Mouse (Mus musculus): ENCODE measurements around the gene Mgam. TPM values are rescaled to one million over a fixed set of nuclear protein-coding genes. Genes with fewer than 3 reads are reported as not detected.
A peak's percentile ranks its signal among the peaks of the same experiment; 100 is the strongest.
"Not testable (repeated sequence)": the region's sequence is repeated elsewhere in the genome, so short reads cannot be mapped to it uniquely, and the experiment has no call there.

The Mgam gene
- polyA plus RNA-seq (2017; shearing (Covaris generic)) = under 1 TPM in 1 of 3 experiments, not detected in 2; 0.34 TPM

GRCm38 (mm10) chr6:40628406-40629000, at the start of gene Mgam:
Mgam (plus strand) TSS chr6:40628831.
- ATAC-seq = no peak

- ATAC-seq = no peak
Measured at GRCm38 (mm10) chr6:40584336-40584735, 44.3 kb upstream of the Mgam start.

GRCm38 (mm10) chr6:40585645-40586044, 43.0 kb upstream of the Mgam start, which contains the start of gene Clec5a:
Clec5a (minus strand) TSS chr6:40585821.
- no peak for ATAC-seq

GRCm38 (mm10) chr6:40588346-40588745, 40.3 kb upstream of the Mgam start:
- ATAC-seq = no peak

GRCm38 (mm10) chr6:40594804-40595550, 33.7 kb upstream of the Mgam start:
- no peak for ATAC-seq

DNA sequence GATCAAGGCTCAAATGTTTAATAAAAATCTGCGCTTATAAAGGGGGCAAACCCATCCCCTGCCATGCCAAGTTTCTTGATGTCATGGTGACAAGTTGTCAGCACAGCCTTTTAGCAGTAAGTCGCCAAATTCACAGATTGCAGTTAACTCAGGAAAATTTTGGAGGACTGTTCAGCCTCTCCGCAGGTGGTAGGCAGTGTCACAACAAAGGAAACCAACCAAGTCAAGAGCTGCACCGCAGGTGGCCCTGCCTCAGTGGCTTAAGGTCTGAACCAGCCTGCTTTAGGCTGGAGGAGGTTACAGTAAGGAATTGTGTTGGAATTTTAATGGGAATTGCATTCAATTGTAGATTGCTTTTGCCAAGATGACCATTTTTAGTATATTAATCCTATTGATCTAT, 30.1 kb upstream of the Mgam start:
- not testable (repeated sequence) for ATAC-seq

DNA sequence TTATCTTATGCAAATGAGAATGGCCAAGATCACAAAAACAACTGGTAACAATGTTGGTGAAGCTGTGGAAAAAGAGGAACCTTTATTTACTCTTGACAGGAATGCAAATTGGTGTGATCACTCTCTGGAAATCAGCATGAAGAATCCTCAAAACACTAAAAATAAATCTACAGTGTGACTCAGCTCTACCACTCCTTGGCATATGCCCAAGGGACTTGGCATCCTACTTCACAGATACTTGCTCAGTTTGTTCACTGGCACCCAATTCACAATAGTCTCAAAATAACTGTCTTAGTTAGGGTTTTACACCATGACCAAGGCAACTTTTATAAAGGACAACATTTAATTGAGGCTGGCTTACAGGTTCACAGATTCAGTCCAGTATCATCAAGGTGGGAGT, 21.2 kb upstream of the Mgam start:
- no peak for ATAC-seq

- no peak for ATAC-seq
Measured at GRCm38 (mm10) chr6:40610244-40610643, 18.4 kb upstream of the Mgam start.

- ATAC-seq = no peak
Measured at GRCm38 (mm10) chr6:40613260-40613852, 15.3 kb upstream of the Mgam start, which contains the start of gene Tas2r138. Tas2r138 (minus strand) TSS chr6:40613310.

DNA sequence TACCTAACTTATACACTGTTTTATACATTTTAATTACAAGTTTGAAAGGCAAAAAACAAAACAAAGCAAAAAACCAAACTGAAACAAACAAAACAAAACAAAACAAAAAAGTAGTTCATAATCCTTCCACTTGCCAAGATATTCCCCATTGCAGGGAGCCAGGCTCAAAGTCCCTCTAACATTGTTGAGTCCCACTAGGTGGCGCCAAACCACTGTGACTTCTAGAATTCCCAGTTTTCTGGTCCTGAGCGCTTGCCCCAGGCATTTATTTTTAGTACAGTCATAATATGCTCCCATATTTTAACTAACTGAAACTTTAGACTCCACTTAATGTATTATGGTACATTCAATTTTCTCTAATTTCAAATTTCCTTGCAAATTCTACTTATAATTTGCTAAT, 10.7 kb upstream of the Mgam start:
- ATAC-seq = no peak

DNA sequence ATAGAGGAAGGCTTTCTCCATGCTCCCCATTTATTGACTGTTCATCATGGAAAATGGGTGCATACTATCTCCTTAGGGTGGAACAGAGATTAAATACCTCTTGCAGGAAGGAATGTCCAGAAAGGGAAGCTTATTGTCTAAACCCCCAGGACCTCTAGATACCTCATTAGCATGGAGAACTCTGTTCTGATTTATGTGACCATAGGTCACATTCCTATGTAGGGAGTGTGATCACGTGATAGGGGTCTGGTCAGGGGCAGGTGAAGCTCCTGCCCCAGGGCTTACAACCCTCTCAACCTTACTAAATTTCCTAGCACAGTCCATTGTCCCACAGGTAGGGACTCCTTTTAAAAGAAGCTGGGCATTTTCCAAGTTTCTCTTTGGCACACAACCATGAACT, 2.5 kb upstream of the Mgam start:
- no peak for ATAC-seq

DNA sequence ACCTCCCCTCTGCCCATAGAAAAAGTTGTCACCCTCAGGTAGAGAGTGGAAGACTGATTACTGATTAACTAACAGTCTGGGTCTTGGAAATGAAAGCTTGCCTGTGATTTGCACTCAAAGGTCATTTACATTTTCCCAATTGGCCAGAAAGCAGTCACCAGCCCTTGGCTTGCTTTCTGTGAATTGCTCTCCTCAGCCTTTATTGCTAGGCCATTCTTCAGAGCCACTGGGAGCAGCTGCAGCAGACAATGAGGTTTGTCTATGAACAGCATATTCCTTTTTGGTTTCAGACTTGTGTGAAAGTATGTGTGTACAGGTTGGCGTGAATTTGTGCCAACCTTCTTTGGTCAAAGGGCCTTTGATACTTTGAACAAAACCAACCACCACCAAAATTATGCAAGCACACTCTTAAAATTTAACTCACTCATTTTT, 6.0 kb downstream of the Mgam start:
- no peak for ATAC-seq

DNA sequence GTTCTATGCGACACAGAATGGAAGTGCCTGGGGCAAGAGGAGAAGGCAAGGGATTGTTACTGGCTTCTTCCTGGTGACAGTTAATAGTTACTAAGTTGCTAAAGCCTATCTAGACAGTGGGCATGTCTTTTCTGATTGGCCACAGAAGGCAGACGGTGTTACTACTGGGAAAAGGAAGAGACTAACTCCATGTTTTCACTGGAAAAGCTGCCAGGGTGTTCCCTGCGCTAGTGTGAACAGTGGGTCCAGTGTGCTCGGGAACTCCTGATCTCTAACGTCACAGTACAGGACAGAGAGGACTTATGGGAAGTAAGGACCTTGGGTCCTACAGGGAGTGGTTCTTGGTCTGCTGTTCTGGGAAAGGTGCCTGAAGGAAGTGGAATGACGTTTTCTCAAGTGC, 6.9 kb downstream of the Mgam start:
- no peak for ATAC-seq

DNA sequence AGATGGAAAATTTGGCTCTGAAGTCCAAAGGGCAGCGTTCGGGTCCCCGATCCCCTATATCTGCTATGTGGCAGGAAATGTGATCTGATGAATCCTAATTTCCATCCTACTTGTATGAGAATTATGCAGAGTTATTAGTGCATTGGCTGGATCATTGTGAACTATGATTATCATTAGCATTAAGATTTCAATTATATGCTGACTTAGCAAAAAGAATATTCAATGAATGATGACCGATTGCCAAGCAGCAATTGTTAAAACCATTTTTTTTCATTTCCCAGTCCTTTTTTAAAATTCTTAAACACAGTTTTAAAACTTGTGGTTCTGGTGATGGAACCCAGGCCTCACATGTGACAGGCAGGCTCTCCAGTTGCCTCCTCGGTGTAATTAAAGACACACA, 9.1 kb downstream of the Mgam start:
- ATAC-seq = no peak

GRCm38 (mm10) chr6:40640710-40641538, 12.3 kb downstream of the Mgam start:
- no peak for ATAC-seq

- ATAC-seq = no peak
Measured at GRCm38 (mm10) chr6:40645701-40646100, 17.1 kb downstream of the Mgam start.

DNA sequence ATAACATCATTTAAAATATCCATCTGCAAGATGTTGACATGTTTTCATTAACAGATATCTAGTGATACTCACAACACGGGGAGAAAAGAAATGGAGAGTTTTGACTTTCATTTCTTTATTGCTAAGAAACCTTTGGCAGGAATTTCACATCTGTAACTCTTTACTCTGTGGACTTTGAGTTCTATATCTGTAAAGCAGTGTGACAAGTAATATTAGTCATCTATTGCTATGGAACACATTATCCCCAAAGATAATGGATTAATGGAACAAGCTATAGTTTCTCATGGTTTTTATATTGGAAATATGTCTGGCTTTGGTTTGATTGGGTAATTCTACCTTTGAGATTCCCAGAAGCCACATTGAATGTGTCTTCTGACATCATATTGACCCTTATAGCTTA, 22.3 kb downstream of the Mgam start:
- no peak for ATAC-seq

- no peak for ATAC-seq
Measured at GRCm38 (mm10) chr6:40660930-40661329, 32.3 kb downstream of the Mgam start.

DNA sequence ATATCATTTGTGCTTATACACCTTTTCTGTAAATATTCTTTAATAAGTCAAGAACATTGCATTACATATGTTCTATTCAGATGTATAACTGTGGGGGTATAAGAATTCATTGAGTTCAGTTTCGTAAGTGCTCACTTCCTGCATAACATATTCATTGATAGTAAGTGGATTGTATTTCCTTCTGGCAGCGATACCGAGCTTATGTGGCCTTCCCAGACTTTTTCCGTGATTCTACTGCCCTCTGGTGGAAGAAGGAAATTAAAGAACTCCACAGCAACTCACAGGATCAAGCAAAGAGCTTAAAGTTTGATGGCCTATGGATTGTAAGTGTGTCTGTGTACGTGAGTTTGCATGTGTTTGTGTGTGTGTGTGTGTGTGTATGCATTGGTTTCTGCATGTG, 60.5 kb downstream of the Mgam start:
- ATAC-seq = peak; percentile 43

GRCm38 (mm10) chr6:40692007-40692406, 63.4 kb downstream of the Mgam start:
- ATAC-seq = not testable (repeated sequence)

- not testable (repeated sequence) for ATAC-seq
Measured at GRCm38 (mm10) chr6:40713494-40713893, 84.9 kb downstream of the Mgam start.

DNA sequence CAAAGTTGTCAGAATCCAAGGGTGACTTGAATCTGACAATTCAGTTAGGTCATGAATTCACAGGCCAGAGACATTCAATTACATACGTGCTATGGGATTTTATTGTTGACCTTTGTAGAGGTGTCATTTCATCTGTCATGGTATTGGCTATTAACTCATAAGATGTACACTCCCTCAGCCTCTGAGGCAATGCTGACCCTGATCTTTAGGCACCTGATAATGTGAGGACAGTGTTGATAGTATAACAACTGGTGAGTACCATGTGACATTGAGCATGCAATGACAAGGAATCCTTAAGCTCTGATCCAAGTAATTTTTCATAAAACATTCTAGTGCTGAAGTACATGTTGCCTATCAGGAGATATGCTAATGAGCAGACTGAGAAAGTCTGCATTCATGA, 87.1 kb downstream of the Mgam start:
- no peak for ATAC-seq

GRCm38 (mm10) chr6:40728506-40728905, 99.9 kb downstream of the Mgam start:
- ATAC-seq = not testable (repeated sequence)
